Mouse (Mus musculus): ENCODE data around the gene 6430571L13Rik.

GRCm38 (mm10) chr9:107290897-107291296, 49.5 kb upstream of the 6430571L13Rik start:
- TF ChIP-seq CTCF (IDR thresholded peaks at IDR 0.05; ENCODE audit: insufficient read depth, low read depth, low read length) (peak; percentile 98), POLR2A (IDR thresholded peaks at IDR 0.05; ENCODE audit: insufficient read depth, low read depth, low read length) (no peak)
